Mouse (Mus musculus): ENCODE measurements around the gene Olfr806.

Olfr806 gene

GRCm38 (mm10) chr10:129741821-129742220 is at the start of gene Olfr806:
Olfr806 (minus strand) TSS chr10:129741921.
- CTCF ChIA-PET: no interaction called here

- CTCF ChIA-PET: no interaction called here
Measured at GRCm38 (mm10) chr10:129778123-129778522, 36.4 kb upstream of the Olfr806 start.

- CTCF ChIA-PET: no interaction called here
Measured at GRCm38 (mm10) chr10:129774338-129774737, 32.6 kb upstream of the Olfr806 start, which contains the start of gene Olfr809. Olfr809 (plus strand) TSS chr10:129774638.

- CTCF ChIA-PET: no interaction called here
Measured at GRCm38 (mm10) chr10:129765182-129765581, 23.5 kb upstream of the Olfr806 start, which contains the start of gene Olfr808. Olfr808 (plus strand) TSS chr10:129765482.

GRCm38 (mm10) chr10:129757693-129758092 is 16.0 kb upstream of the Olfr806 start, which contains the start of gene Olfr807:
Olfr807 (minus strand) TSS chr10:129757793.
- CTCF ChIA-PET: no interaction called here

GRCm38 (mm10) chr10:129729275-129729674 is 12.4 kb downstream of the Olfr806 start, which contains the start of gene Olfr805:
Olfr805 (minus strand) TSS chr10:129729375.
- CTCF ChIA-PET: no interaction called here

GRCm38 (mm10) chr10:129702910-129703309 is 38.8 kb downstream of the Olfr806 start, which contains the start of gene Olfr804:
Olfr804 (plus strand) TSS chr10:129703210.
- CTCF ChIA-PET: no interaction called here

- CTCF ChIA-PET: no interaction called here
Measured at GRCm38 (mm10) chr10:129694186-129694585, 47.5 kb downstream of the Olfr806 start, which contains the start of gene Olfr803. Olfr803 (minus strand) TSS chr10:129694286.

- CTCF ChIA-PET: no interaction called here
Measured at GRCm38 (mm10) chr10:129688069-129688468, 53.7 kb downstream of the Olfr806 start, which contains the start of gene Olfr802. Olfr802 (minus strand) TSS chr10:129688169.

All from spleen, embryonic (tissue).